Mouse (Mus musculus) thymus, postnatal 25 days (tissue): ENCODE data around the gene Tfdp1.
"Not testable (repeated sequence)": the region's sequence is repeated elsewhere in the genome, so short reads cannot be mapped to it uniquely, and the experiment has no call there.

Experiments
- DNase-seq: peaks from one replicate; pipeline ENCODE4 v3.0.0; 2022

Tfdp1 gene

DNA sequence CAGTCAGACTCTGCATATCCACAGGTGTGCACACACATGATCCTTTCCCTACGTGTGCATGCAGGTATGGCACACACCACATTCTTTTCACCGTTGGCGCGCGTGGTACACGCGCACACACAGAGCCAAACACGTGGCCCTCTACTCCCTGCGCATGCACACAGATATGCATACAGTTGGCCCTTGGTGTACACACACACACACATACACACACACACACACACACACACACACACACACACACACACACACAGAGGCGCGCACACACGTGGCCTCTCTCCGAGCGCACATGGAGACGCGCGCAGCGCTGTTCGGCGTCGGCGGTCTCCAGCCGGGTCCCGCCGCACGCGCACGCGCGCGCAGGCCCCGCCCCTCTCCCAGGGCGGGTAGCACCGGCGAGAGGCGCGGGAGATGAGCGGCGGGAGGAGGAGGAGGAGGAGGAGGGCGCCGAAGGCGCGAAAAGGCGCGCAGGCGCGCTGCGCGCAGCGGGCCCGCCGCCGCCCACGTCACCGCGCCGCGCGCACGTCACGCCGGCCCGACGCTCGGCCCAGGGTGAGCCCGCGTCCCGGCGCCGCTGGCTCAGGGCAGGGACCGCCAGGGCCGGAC is at the start of gene Tfdp1:
Gene Tfdp1 (plus strand): TSS at position 497 of the 606 bp plus-strand sequence.
- DNase-seq: peak; percentile 87

DNA sequence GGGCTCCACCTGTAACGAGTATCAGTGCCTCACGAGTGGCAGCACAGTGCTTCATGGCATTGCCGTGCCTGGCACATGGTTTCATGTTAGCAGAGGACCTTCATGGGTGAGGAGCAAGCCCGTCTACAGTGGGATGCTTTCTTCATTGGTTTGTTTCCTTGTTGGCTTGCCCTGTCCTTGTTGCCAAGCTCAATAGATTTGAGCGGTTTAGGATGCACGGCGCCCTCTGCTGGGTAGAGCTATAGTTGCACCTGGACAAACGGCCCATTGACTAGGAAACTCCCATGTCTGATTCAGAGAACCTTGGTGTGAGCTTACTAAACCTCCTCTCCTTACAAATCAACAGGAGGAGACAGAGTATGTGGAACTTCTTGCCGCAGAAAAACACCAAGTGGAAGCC is 46.2 kb upstream of the Tfdp1 start:
- peak; percentile 80 for DNase-seq

DNA sequence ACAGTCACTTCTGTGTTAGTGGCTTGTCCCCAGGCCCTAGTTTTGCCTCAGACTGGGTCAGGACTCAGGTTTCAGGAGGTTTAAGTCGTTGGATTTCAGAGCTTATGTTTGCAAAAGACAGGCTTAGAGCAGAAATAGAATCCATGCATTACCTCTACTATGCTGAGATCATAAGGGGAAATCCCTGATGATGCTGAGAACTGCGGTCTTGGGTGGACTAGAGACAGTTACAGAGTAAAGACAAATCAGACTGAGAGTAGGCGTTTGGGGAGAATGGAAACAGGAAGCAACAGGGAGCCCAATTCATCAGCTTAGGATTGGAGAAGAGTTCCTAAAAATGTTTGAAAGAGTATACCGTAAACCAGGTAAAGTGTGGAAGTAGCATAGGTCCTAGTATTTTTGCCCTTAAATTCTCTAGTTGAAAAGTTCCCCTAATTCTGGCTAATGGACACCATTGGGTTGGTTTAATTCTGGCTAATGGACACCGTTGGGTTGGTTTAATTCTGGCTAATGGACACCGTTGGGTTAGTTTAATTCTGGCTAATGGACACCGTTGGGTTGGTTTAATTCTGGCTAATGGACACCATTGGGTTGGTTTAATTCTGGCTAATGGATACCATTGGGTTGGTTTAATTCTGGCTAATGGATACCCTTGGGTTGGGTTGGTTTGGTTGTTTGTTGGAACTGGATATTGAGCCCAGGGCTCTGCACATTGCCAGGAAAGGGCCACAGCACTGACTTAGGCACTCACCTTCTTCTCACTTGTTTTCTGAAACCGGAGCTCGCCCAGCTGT is 44.7 kb upstream of the Tfdp1 start:
- no peak for DNase-seq

DNA sequence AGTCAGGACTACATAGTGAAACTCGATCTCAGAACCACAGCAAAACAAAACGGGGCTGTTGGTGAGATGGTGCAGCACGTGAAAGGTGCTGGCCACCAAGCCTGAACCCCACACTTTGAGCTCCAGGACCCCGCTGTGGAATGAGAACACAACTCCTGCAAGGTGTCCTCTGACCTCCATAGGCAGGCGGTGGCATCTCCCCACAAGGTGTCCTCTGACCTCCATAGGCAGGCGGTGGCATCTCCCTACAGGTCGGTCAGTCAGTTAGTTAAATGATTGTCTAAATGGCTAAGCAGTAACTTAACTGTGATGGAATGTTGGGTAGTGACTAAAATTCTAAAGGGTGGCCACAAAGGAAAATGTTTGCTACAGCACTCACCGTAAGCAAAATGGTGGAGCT is 39.0 kb upstream of the Tfdp1 start:
- no peak for DNase-seq

DNA sequence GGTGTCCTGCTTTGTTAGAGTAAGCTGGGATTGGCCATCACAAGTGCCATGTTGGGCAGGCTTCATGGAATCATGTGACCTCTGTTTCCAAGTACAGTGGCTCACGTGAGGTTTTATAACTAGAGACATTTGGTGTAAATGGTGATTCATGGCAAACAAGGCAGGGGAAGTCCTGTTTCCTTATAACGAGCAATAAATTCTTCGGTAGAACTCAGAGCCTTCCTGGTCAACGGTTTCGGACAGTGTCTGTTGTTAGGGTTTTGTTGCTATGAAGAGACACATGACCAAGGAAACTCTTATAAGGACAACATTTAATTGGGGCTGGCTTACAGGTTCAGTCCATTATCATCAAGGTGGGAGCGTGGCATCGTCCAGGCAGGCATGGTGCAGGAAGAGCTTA is 37.5 kb upstream of the Tfdp1 start:
- no peak for DNase-seq

DNA sequence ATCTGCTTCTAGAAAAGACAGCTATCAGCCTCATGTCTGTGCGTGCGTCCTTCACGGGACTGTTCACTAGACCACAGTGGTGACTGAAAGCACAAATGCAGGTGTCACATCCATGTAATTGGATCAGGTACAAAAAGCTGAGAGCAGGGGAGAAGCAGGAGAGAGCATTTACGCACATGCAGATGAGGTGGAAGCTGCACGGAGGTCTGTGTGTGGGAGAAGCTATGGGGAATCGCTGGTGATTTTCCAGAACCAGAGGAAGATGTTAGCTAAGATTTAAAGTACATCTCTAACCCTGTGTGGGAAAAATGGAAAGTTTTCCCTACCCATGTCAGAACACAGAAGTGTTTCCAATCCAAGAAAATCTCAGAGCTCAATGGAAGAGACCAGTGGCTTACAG is 33.1 kb upstream of the Tfdp1 start:
- no peak for DNase-seq

DNA sequence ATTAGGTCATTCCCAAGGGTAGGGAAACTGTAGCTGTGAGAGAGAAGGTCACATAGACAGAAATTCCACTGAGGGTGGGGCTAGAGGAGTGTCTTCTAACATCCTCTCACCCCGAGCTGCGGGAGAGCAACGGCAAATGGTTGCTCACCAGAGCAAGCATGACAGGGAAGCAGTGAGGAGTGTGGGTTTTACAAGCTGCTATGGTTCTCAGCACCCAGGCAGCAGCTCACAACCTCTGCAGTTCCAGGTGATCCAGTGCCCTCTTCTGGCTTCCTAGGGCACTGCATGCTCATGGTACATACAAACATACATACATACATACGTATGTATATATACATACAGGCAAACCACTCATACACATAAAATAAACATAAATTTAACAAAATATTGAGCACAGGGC is 32.7 kb upstream of the Tfdp1 start:
- no peak for DNase-seq

DNA sequence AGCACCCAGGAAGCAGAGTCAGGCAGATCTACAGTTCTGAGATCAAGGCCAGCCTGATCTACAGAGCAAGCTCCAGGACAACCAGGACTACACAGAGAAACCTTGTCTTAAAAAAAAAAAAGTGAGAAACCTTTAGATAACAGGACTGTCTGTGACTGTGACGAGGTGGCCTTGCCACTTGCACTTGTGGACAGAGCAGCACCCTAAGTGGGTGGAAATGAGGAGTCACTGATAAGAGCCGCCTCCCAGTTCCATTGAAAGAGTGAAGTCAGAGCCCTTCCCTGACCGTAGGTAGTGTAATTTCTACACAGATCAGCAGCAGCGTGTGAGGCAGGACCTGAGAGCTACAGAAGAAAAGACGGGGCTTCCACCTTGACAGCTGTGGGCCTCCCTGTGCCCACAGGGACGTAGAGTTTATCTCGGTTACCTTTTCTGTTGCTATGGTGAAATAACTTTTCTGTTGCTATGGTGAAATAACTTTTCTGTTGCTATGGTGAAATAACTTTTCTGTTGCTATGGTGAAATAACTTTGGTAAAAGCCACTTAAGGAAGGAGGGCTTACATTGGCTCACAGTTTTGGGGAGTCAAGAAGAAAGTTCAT is 32.1 kb upstream of the Tfdp1 start:
- no peak for DNase-seq

DNA sequence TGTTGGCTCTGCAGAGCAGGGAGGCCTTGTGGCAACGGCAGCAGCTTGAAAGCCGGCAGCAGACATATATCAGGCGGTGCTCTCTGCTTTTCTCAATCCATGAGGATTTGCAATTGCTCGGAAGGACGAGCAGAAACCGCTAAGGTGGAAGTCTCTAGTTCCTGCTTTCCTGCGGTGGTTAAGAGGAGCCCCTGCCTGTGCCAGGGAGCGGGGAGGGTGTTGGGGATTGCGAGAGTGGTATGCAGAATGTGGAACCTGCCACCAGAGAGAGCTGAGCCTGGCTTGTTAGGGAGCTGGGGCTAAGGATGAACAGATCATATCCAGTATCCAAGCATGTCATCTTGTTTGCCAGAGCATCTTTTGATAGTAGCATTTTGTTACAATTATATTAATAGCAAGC is 31.6 kb upstream of the Tfdp1 start:
- no peak for DNase-seq

DNA sequence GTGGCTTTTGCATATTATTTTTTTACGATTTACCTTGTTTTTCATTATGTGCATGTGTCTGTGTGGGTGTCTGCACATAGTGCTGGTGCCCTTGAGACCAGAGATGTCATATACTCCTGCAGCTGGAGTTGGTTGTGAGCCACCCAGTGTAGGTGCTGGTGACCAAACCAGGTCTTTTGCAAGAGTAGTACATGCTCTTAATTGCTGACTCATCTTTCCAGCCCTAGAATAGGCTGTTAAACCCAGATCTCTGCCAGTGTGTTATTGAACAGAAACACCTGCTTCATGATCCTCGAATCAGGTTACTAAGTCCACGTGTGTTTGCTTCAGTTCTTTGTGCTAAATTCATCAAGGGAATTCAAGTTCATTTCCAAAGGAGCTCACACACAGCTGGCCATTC is 23.6 kb upstream of the Tfdp1 start:
- no peak for DNase-seq

DNA sequence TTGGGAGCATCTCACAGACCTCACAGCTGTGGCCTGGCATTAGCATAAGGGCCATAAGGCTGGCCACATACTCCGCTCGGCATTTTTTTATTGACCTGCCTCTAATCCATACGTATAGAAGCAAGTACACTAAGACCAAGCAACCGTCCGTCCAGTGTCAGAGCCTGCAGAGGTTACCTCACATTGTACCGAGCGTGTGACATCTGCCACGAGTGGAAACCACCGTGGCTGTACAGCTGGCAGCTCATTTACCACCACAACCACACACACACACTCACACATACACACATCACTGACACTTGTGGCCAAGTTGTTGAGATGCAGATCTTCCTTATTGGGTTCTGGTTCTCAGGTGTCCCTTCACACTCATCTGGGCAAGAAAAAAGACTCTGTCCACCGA is 21.9 kb upstream of the Tfdp1 start:
- DNase-seq: peak; percentile 32

DNA sequence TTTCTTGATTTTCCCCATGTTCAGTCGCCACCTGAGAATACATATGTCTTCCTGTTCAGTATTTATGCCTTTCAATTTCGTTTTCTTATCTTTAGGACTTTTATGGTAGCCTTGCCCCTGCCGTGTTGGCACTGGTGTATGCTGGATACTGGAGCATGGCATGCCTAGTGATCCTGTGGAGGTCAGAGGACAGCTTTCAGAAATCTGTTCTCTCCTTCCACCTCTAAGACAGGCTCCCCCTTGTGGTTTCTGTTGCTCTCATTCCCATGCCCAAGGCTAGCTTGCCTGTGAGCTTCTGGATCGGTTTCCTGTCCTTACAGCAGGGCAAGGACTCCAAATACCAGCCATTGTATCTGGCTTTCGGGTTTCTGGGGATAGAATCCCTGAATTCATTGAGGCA is 12.0 kb upstream of the Tfdp1 start:
- DNase-seq: no peak

DNA sequence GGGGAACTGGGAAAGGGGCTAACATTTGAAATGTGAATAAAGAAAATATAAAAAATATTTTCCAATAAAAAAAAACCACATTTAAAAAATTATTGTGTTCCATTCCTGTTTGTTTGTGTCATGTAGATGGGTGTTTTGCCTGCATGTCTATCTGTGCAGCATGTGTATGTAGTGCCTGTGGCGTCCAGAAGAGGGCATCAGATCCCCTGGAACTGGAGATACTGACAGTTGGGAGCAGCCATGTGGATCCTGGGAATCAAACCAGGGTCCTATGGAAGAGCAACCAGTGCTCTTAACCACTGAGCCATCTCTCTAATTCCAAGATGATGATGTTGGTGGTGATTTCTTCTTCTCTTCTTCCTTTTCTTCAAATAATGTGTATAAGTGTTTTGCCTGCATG is 3.9 kb upstream of the Tfdp1 start:
- DNase-seq: no peak

DNA sequence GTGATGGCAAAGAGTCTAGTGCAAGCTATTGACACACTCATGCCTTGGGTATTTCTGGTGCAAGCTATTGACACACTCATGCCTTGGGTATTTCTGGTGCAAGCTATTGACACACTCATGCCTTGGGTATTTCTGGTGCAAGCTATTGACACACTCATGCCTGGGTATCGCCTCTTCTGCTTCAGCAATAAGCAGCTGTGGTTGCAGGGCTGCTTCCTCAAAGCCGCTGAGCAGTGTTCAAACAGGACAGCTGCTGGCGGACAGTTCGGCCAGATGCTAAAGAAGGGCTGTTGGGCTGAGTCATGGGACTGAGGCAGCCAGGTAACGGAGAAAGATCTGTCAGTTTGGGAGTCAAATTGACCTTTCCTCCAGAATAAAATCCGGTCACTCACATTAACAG is 1.3 kb upstream of the Tfdp1 start:
- DNase-seq: not testable (repeated sequence)

DNA sequence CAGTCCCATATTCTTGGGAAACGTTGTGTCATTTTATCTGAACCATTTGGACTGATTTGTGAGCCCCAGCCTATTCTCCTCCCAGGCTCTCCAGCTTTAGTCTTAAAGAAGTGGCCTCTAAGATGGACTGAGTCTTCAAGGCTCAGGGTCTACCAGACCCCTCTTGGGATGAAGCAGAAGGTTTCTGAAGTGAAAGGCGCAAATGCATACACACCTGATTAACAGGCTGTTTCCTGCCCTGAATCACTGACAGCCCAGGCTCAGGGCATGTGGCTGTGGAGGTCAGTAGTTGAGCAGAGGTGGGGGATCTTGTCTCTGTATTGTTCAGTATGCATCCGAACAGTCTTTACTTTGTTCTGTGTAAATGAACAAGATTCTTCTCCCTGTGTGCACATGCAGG is 873 bp upstream of the Tfdp1 start:
- no peak for DNase-seq

DNA sequence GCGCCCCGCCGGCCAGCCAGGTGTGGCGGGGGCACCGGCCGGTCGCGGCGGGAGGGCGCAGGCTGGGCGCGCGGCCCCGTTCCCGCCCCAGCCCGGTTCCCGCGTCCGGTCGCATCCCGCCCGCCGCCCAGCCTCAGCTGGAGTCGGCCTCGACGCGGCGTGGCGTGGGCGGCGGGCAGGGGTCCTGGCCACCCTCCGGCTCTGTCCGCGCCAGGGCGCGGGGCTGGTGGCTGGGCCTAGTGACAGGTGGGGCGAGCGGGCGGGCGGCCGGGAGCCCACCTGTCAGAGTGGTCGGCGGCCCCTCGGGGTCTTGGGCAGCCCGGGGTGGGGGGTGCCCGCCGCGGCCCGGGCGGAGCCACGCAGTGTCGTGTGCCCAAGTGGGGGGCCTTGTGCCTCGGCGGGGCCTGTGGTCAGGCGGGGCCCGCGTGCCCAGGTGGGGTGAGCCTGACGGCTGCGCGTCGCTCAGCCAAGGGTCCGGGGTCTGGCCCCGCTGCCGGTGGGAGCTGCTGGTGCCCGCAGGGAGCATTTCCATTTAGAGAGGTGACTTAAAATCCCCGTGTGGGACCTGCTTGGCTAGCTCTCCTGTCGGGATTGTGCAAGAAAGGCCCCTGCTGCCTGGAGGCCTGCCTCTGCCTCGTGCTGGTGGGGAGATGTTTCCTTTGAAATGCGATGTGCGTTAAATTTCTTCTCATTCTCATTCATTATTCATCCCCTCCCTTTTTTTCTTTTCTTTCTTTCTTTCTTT is 522 bp downstream of the Tfdp1 start:
- DNase-seq: peak; percentile 55

DNA sequence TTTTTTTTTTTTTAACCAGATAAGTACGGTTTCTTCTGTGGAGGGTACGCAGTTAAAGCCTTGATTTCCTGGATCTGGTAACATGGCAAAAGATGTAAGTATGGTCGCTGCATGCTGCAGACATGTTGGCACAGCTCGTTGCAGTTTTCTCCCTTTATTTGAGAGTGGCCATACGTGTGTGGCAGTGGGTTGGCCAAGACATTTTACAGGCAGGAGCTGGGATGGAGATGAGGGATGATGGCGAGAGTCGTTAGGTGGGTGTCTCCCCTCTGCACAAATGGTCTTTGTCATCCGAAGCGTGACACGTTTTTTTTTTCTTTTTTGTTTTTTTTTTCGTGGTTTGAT is 1.1 kb downstream of the Tfdp1 start:
- DNase-seq: no peak

DNA sequence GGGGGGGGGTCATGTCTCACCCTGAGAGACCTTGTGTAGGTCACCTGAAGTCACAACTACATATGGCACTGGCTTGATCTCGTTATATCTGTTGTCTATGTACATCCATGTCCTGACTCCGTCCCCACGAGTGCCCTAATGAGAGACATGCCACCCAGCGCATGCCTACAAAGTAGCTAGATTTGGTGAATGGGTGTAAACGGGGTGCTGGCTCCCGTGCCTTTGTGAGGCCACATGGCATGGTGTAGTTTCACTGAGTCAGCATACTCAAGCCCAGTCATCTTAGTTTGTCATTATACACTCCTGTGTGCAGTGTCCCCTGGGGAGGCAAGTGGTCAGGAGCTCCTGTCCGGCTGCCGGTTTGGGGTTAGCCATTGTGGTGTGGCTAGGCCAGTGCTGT is 2.1 kb downstream of the Tfdp1 start:
- DNase-seq: no peak

DNA sequence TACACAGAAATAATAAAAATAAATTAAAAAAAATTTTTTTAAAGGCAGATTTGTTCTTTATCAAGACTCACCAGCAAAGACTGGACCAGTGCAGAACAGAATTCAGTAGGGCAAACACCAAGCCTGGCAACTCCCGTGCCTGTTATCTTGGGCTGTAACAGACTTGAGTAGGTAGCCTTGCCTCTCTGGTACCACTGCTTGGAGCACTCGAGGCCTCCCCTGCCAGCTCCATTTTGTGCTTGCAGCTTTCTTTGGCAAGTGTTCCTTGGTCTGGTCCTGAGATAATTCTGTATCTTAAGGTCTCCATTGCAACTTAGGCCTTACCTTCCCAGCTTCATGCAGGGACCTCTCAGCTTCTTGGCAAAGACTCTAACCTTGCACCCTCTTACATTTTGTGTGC is 3.8 kb downstream of the Tfdp1 start:
- no peak for DNase-seq

DNA sequence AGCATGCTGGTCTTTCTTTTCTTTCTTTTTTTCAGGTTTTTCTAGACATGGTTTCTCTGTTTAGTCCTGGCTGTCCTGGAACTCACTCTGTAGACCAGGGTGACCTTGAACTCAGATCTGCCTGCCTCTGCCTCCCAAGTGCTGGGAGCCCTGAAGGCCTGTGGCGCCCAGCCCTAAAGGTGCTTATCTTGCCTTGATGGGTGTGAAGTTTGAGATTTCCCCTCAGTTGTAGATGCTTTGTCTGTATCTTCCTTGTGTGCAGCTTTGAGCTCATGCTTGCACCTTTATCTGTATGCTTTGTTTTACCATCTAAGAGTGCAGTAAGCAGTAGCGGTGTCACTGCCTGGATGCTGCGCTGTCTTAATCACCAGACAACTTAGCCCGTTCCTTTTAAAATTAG is 4.6 kb downstream of the Tfdp1 start:
- no peak for DNase-seq

DNA sequence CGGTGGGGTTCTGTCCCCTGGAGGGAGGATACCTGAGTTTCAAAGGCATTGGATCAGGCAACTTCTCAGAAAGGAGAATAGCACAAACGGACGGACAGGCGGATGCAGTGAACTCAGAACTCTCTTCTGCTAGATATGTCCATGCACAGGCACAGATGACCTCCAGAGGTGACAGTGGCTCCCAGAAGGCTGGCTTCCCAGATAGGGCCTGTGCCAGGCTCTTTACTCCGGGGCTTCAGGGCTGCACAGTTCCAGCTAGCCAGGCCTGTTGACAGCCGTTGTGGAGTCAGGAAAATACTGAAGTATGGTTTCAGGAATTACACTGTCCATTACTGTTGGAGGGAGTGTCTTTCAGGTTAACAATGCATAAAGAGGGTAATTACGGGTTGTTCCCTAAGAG is 11.5 kb downstream of the Tfdp1 start:
- no peak for DNase-seq

DNA sequence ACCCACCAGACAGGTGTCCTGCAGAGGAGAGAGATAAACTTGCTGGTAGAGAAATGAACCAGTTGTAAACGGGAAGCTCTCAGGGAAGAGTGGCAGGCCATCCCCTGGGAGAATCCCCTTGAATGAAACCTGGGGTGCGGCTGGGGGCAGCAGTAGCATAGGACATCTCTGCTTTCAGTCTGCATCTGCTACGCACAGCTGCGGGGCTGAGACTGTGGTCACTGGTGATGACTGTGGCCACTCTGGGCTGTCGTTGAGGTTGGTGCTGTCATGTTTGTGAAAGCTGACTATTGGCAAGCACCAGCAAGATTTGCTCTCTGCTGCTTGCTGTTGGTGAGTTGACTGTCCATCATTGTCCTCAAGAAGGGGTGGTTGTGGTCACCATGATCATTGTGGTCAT is 13.0 kb downstream of the Tfdp1 start:
- no peak for DNase-seq

DNA sequence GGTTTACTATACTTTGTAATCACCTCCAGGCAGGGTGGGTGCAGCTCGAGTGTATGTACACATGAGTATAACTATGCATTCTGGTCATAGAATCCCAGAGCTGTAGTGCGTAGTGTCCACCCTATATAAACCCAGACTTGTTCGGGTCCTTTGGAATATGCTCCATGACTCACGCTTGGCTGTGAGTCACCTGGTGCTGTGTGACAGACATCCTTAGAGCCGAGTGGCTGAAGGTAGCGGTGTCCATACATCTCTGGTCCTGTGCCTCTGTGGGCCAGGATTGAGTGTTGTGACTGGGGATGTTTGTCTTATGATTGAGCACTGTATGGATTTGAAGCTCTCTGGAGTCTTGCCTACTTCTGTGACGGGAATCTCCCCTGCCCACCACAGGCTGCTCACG is 14.1 kb downstream of the Tfdp1 start:
- no peak for DNase-seq
